Mouse (Mus musculus) embryonic fibroblast, embryonic 13.5 days (primary cell): ENCODE results near the gene Defb20.

Experiments used
- CTCF ChIP-seq: IDR thresholded peaks from 2 replicates; pipeline ENCODE4 v1.5.1; 2011; ENCODE audit warnings: mild to moderate bottlenecking, control low read depth, low read length, moderate library complexity, borderline replicate concordance; ENCODE audit not compliant: insufficient read depth
- POLR2A ChIP-seq: IDR thresholded peaks from 2 replicates; pipeline ENCODE4 v1.6.1; 2011; ENCODE audit warnings: low read depth, mild to moderate bottlenecking, control low read depth, low read length, moderate library complexity

DNA sequence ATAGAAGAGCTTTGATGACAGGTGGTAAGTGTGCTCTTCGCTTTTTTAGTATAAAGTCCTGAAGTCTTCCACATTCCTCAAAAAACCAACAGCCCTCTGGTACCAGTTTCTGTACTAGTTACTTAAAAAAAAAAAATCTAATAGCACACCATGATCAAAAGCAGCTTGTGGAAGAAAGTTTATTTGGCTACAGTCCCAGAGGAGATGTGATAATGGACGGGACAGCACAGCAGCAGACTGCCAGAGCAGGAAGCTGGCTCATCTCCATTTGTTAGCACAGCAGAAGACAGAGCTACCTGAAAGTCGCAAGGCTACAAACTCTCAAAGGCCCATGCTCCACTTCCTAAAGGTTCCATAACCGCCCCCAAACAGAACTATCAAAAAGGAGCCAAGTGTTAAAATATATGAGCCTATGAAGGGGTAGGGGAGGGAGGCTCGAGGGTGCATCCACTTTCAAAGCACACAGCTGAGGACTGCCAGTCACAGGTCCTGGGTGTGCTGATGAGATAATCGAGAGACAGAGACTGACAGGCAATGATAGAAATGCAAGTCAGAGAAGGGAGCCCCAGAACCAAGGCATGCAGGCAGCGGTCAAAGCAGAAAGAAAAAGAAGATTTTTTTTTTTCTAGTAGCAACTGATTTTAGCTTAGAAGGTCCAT, 23.5 kb downstream of the Defb20 start:
- TF ChIP-seq POLR2A = no peak
- no peak for TF ChIP-seq CTCF
